Comparison of ENCODE assay signal across 13 mouse cellular contexts in the genomic region with DNA sequence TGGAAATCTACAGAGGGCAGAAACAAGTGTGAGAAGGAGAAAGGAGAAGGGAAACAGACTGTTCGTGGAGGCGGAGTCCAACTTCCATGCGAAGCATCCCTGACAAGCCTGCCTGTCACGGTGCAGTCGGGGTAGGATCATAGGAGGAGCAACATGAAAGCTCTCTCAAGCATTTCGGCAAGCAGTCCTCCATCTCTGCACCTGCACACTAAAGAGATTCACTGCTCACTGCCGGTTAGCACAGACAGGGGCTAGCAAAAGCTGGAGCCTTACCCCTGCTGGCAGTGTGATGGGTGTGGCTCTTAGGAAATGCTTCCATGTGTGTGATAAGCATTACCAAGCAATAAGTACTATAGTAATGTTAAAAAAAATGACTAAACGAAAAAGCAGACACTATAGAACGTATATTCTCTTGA.
DNase-seq lines count a peak whose midpoint lies in the region; ATAC-seq and TF ChIP-seq lines count a peak whose summit lies in the region.
"Had no signal": no experiment of that assay in that cellular context is flagged by ENCODE, and none has a peak within 500 bp of the region (broad histone marks: within the 10 kb centered on the region; RNA-seq: fewer than 3 reads in every experiment).

No protein-coding gene starts in this region.

- H3K4me2 ChIP-seq in intestine, embryonic 15.5 days (replicated peaks): no peak overlapping the region
- no peak overlapping the region for H3K4me2 ChIP-seq in intestine, postnatal 0 days (replicated peaks; ENCODE audit: low read depth)
- no peak overlapping the region for H3K4me2 ChIP-seq in kidney, embryonic 16.5 days (replicated peaks; ENCODE audit: low read depth, low read length)
- H3K4me2 ChIP-seq: lung, embryonic 14.5 days had no signal

- no peak overlapping the region for H3K27ac ChIP-seq in intestine, embryonic 15.5 days
- no peak overlapping the region for H3K27ac ChIP-seq in intestine, postnatal 0 days (ENCODE audit: low read depth, low read length)
- H3K27ac ChIP-seq in macrophage: peak overlapping the region; percentile 41
- H3K27ac ChIP-seq in kidney, embryonic 16.5 days (ENCODE audit: low read length): no peak overlapping the region

- H3K79me2 ChIP-seq in macrophage (ENCODE audit: inconsistent target): no peaks in the 10 kb centered on the region

- H3K9ac ChIP-seq in intestine, embryonic 15.5 days: no peak overlapping the region
- no peak overlapping the region for H3K9ac ChIP-seq in intestine, postnatal 0 days (ENCODE audit: low read depth, low read length)
- H3K9ac ChIP-seq in kidney, embryonic 16.5 days (replicated peaks; ENCODE audit: low read length): no peak overlapping the region
- H3K9ac ChIP-seq: lung, embryonic 14.5 days had no signal

- 65% methylated on average over 9 of the region's 9 CpGs for WGBS in intestine, embryonic 15.5 days
- WGBS in intestine, postnatal 0 days: 62% methylated on average over 9 of the region's 9 CpGs
- WGBS in macrophage (ENCODE audit: missing documents): 41% methylated on average over 8 of the region's 9 CpGs
- 68% methylated on average over 9 of the region's 9 CpGs for WGBS in kidney, embryonic 16.5 days

- peak; percentile 42 for DNase-seq in MEL-GATA-1-ER (ENCODE audit: extremely low read depth, low read depth)
- DNase-seq in thymus, postnatal 4 days: no peak
- DNase-seq in embryo, embryonic 11 days: no peak
- DNase-seq: adrenal gland, adult 2 months; cerebellum, adult 2 months; kidney, postnatal 4 days; lung, embryonic 14.5 days; thymus, postnatal 25 days had no signal

- no peaks in the 10 kb centered on the region for H3K36me3 ChIP-seq in intestine, embryonic 15.5 days
- no peaks in the 10 kb centered on the region for H3K36me3 ChIP-seq in intestine, postnatal 0 days (ENCODE audit: control insufficient read depth, insufficient read depth)
- peaks cover 80% of the 10 kb centered on the region for H3K36me3 ChIP-seq in erythroblast, embryonic 14.5 days (ENCODE audit: control insufficient read depth)
- H3K36me3 ChIP-seq in macrophage (ENCODE audit: inconsistent target): no peaks in the 10 kb centered on the region
- H3K36me3 ChIP-seq in kidney, embryonic 16.5 days (ENCODE audit: insufficient read depth, low read length): no peaks in the 10 kb centered on the region; the same call in 1 of the 2 replicates

- 0 out of 2 replicates have a peak, but pooled peaks have one; percentile 49 for ATAC-seq in intestine, embryonic 15.5 days
- no peak for ATAC-seq in intestine, postnatal 0 days
- ATAC-seq in kidney, embryonic 16.5 days (ENCODE audit: low FRiP score, low TSS enrichment): no peak

- TF ChIP-seq CTCF in intestine, postnatal 0 days (IDR thresholded peaks at IDR 0.05; ENCODE audit: low read depth): no peak

- H3K4me3 ChIP-seq in intestine, embryonic 15.5 days (replicated peaks): no peak overlapping the region
- H3K4me3 ChIP-seq in intestine, postnatal 0 days (ENCODE audit: low read depth, low read length): no peak overlapping the region
- H3K4me3 ChIP-seq in erythroblast, embryonic 14.5 days (replicated peaks): peak overlapping the region; percentile 47
- no peak overlapping the region for H3K4me3 ChIP-seq in macrophage (ENCODE audit: inconsistent target)
- H3K4me3 ChIP-seq in kidney, embryonic 16.5 days (ENCODE audit: low read length): no peak overlapping the region

- no peaks in the 10 kb centered on the region for H3K9me3 ChIP-seq in intestine, embryonic 15.5 days
- H3K9me3 ChIP-seq in intestine, postnatal 0 days (ENCODE audit: control insufficient read depth): no peaks in the 10 kb centered on the region
- peaks cover 4% of the 10 kb centered on the region for H3K9me3 ChIP-seq in erythroblast, embryonic 14.5 days (ENCODE audit: control insufficient read depth, low read length)
- H3K9me3 ChIP-seq in kidney, embryonic 16.5 days (ENCODE audit: low read length): no peaks in the 10 kb centered on the region

- H3K27me3 ChIP-seq in intestine, embryonic 15.5 days (replicated peaks): no peaks in the 10 kb centered on the region
- no peaks in the 10 kb centered on the region for H3K27me3 ChIP-seq in intestine, postnatal 0 days (replicated peaks; ENCODE audit: control insufficient read depth, insufficient read depth, low read length)
- no peaks in the 10 kb centered on the region for H3K27me3 ChIP-seq in erythroblast, embryonic 14.5 days (ENCODE audit: control insufficient read depth)
- no peaks in the 10 kb centered on the region for H3K27me3 ChIP-seq in kidney, embryonic 16.5 days (ENCODE audit: insufficient read depth, low read length)

- H3K4me1 ChIP-seq in intestine, embryonic 15.5 days (replicated peaks): no peaks in the 10 kb centered on the region
- no peaks in the 10 kb centered on the region for H3K4me1 ChIP-seq in intestine, postnatal 0 days (replicated peaks; ENCODE audit: control insufficient read depth, insufficient read depth, low read length)
- peaks cover 63% of the 10 kb centered on the region for H3K4me1 ChIP-seq in erythroblast, embryonic 14.5 days (ENCODE audit: control insufficient read depth)
- no peaks in the 10 kb centered on the region for H3K4me1 ChIP-seq in kidney, embryonic 16.5 days (ENCODE audit: insufficient read depth, low read length)
